Mouse (Mus musculus) hindbrain, postnatal 0 days (tissue): ENCODE results near the gene Ppp3cb. TPM values are rescaled to one million over a fixed set of nuclear protein-coding genes. Genes with fewer than 3 reads are reported as not detected.
A peak's percentile ranks its signal among the peaks of the same experiment; 100 is the strongest.

Source experiments
- ATAC-seq: fragments of 200-750 bp; cut with Nextera tagmentation; 2 replicates; pipeline ENCODE4 v1.8.0; 2017; ENCODE audit warnings: mild to moderate bottlenecking, moderate TSS enrichment, moderate library complexity
- DNase-seq: peaks from one replicate; pipeline ENCODE4 v3.0.0-alpha.2; 2015; ENCODE audit warnings: low spot score
- H3K27ac ChIP-seq: fragments of 300-500 bp; sonication (generic); 2 replicates; pipeline ENCODE4 v1.5.1; 2014; ENCODE audit warnings: mild to moderate bottlenecking
- H3K27me3 ChIP-seq: fragments of 300-500 bp; sonication (generic); 2 replicates; pipeline ENCODE4 v1.6.1; 2014; ENCODE audit warnings: low read length, mixed read lengths; ENCODE audit not compliant: insufficient read depth
- H3K36me3 ChIP-seq: fragments of 300-500 bp; sonication (generic); 2 replicates; pipeline ENCODE4 v1.6.1; 2014; ENCODE audit warnings: low read length, mixed read lengths; ENCODE audit not compliant: insufficient read depth
- H3K4me1 ChIP-seq: fragments of 300-500 bp; sonication (generic); 2 replicates; pipeline ENCODE4 v1.6.1; 2014; ENCODE audit warnings: antibody characterized with exemption, low read length, mixed read lengths; ENCODE audit not compliant: insufficient read depth
- H3K4me2 ChIP-seq: fragments of 300-500 bp; sonication (generic); 2 replicates; pipeline ENCODE4 v1.6.1; 2014; ENCODE audit warnings: low read depth, mild to moderate bottlenecking, low read length, moderate library complexity, mixed read lengths
- H3K4me3 ChIP-seq: fragments of 300-500 bp; sonication (generic); 2 replicates; pipeline ENCODE4 v1.5.1; 2014; ENCODE audit warnings: low read length
- H3K9ac ChIP-seq: fragments of 300-500 bp; sonication (generic); replicated peaks from 2 replicates; pipeline ENCODE4 v1.6.1; 2014; ENCODE audit warnings: mild to moderate bottlenecking, low read length, moderate library complexity, mixed read lengths
- H3K9me3 ChIP-seq: fragments of 300-500 bp; sonication (generic); 2 replicates; pipeline ENCODE4 v1.6.1; 2016; ENCODE audit warnings: low read length, mixed read lengths
- CTCF ChIP-seq: IDR thresholded peaks from 2 replicates; pipeline ENCODE4 v1.5.1; 2016; ENCODE audit warnings: antibody characterized with exemption, control low read depth, low read depth
- WGBS: fragments of 180-500 bp; shearing (Covaris S2); extraction: QIAGEN DNeasy Blood & Tissue Kit; methylation state at CpG from one replicate; pipeline ENCODE4 v1.1.7; 2014; 5-methylcytosine and 5-hydroxymethylcytosine counted together
- polyA plus RNA-seq: library from polyadenylated mRNA; unstranded; fragments of >200 nt; fragmentation: Nextera tagmentation; extraction: Ambion mirVana; gene quantifications from 2 replicates; pipeline ENCODE4 v1.2.1, GENCODE M21; 2015
- total RNA-seq: library from RNA; depleted of rRNA; stranded (reverse); fragments of >200 nt; gene quantifications from 2 replicates; pipeline ENCODE4 v1.2.3, GENCODE M21; 2014

The Ppp3cb gene
- total and polyA plus RNA-seq, 2 experiments from 2014 or later = 94.7 to 130 TPM

DNA sequence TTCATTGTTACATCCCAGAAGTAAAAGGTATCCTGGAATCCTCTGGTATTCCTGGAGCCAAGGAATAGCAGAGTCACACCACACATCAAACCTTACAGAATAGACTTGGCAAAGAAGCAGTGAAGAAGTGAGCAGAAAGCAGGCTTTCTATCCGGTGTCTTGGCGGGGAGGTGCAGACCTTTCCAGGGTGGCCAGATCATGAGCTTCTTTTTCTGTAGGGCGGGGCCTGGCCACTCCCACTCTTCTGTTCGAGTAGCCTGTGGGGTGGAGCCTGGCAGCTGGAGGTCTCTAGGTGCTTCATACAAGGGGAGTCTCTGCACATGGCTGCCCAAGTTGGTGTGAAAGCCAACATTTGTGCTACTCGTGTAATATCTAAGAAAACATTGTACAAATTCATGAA is 65.2 kb downstream of the Ppp3cb start:
- no peak for TF ChIP-seq CTCF
- no peak overlapping the region for H3K4me2 ChIP-seq
- H3K4me3 ChIP-seq = no peak overlapping the region
- H3K27ac ChIP-seq = no peak overlapping the region
- no peaks in the 10 kb centered on the region for H3K9me3 ChIP-seq
- ATAC-seq (no peak), DNase-seq (no peak)
- H3K4me1 ChIP-seq = 0 out of 2 replicates have a peak, but pooled peaks cover 4% of the 10 kb centered on the region
- no peaks in the 10 kb centered on the region for H3K27me3 ChIP-seq
- H3K9ac ChIP-seq = no peak overlapping the region
- 28% methylated on average over 5 of the region's 5 CpGs for WGBS
- H3K36me3 ChIP-seq = 0 out of 2 replicates have a peak, but pooled peaks cover 9% of the 10 kb centered on the region

DNA sequence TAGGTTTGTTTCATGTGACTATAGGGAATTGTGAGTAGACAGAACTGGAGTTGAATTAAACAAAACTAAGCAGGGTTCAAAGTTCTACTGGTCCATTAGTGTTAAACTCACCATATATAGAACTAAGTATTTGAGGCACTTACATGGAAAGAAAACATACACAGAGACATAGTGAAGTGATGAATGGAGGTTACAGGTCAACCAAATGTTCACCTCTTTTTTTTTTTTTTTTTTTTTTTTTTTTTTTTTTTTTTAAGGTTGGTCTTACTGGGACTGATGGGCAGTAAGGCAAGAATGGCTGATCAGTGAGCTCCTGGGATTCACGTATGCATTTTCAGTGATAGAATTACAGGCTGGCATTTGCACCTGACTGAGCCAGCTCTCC is 66.2 kb downstream of the Ppp3cb start:
- H3K9me3 ChIP-seq = no peaks in the 10 kb centered on the region

DNA sequence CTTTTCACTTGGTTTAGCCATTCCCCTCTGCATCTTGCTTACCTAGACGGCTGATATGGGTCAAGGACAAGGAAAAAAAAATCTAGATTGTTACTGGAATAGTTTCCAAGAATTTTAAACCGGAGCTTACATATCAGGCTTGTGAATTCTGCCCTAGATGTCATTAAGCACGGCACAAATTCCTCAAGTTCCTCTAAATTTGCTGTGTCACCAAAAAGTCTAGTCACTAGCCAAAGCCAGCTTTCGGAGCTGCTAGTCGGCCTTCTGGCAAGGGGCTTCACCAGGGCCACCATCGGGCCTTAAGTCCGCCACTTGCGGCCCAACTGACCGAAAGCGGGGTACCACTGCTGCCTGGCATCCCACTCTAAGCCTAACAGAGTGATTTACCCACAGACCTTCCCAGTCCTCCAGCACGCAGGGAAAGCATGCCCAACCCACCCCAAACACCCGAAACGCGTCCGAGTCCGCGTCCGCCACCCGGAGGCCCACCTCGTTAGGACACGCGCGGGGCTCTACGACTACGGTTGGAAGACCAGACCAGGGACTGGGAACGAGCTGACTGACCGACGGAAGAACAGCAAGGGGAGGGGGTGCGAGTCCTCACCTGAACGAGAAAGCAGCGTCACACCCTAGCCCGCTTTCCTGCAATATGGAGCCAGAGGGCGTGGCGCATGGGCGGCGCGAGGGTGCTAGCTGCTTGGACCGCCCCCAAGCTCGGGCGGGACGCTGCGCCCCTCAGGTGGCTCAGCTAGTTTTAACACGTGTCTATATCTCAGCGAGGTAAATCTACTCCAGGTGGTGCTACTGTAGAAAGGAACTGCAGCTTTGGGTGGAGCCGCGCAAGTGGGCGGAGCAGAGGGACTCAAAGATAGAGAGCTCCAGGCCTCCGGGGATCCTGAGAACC is 66.8 kb downstream of the Ppp3cb start, which contains the start of gene Anxa7:
Gene Anxa7, minus strand, starts transcription at position 843 of the 904 bp plus-strand sequence.
- peak within 1 kb of the TSS; percentile 53 for H3K9ac ChIP-seq
- 0 out of 2 replicates have a peak, but pooled peaks cover 3% of the 10 kb centered on the region for H3K36me3 ChIP-seq
- ATAC-seq (peak; percentile 85), DNase-seq (peak; percentile 72)
- H3K4me2 ChIP-seq = peak within 1 kb of the TSS; percentile 61
- H3K4me3 ChIP-seq = peak within 1 kb of the TSS; percentile 53
- WGBS = 2% methylated on average over 48 of the region's 48 CpGs
- 0 out of 2 replicates have a peak, but pooled peaks cover 4% of the 10 kb centered on the region for H3K4me1 ChIP-seq
- peak; percentile 39; the same call in 1 of the 2 replicates for TF ChIP-seq CTCF
- H3K27ac ChIP-seq = peak within 1 kb of the TSS; percentile 60; the same call in 1 of the 2 replicates
- no peaks in the 10 kb centered on the region for H3K9me3 ChIP-seq
- H3K27me3 ChIP-seq = no peaks in the 10 kb centered on the region

More for the DNA sequence above, 66.2 kb downstream of the Ppp3cb start:
- H3K9ac ChIP-seq = peak overlapping the region; percentile 53
- no peak for TF ChIP-seq CTCF
- DNase-seq = no peak
- 55% methylated on average over 1 of the region's 1 CpGs for WGBS
- no peaks in the 10 kb centered on the region for H3K27me3 ChIP-seq
- no peak for ATAC-seq
- 0 out of 2 replicates have a peak, but pooled peaks cover 4% of the 10 kb centered on the region for H3K4me1 ChIP-seq
- H3K4me3 ChIP-seq = peak overlapping the region; percentile 53
- peak overlapping the region; percentile 61 for H3K4me2 ChIP-seq
- 0 out of 2 replicates have a peak, but pooled peaks cover 9% of the 10 kb centered on the region for H3K36me3 ChIP-seq
- H3K27ac ChIP-seq = 0 out of 2 replicates have a peak overlapping the region, but pooled peaks have one; percentile 60

DNA sequence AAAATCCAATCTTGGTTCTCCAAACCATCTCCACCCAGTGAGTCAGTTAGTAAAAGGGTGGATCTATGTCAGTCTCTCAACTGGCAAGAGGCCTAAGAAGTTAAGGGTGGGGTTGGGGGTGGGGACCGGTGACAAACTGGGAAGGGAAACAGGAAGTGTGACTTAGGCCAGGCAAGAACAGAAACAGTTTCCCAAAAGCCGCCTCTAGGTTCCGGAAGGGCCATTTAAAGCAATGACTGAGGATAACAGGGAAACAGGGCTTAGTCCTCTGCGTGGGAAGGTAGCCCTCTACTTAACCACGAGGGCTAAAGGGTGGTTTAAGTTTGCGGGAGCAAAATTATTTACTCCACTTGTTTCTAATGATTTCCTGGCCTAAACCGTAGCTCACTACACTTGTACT is 67.6 kb downstream of the Ppp3cb start:
- H3K4me3 ChIP-seq = peak overlapping the region; percentile 53
- 32% methylated on average over 7 of the region's 7 CpGs for WGBS
- no peak for TF ChIP-seq CTCF
- H3K27me3 ChIP-seq = no peaks in the 10 kb centered on the region
- ATAC-seq (no peak), DNase-seq (no peak)
- peak overlapping the region; percentile 53; the same call in 1 of the 2 replicates for H3K9ac ChIP-seq
- H3K9me3 ChIP-seq = no peaks in the 10 kb centered on the region
- H3K4me1 ChIP-seq = 0 out of 2 replicates have a peak, but pooled peaks cover 4% of the 10 kb centered on the region
- peak overlapping the region; percentile 60; the same call in 1 of the 2 replicates for H3K27ac ChIP-seq
- H3K36me3 ChIP-seq = no peaks in the 10 kb centered on the region
- H3K4me2 ChIP-seq = peak overlapping the region; percentile 61

DNA sequence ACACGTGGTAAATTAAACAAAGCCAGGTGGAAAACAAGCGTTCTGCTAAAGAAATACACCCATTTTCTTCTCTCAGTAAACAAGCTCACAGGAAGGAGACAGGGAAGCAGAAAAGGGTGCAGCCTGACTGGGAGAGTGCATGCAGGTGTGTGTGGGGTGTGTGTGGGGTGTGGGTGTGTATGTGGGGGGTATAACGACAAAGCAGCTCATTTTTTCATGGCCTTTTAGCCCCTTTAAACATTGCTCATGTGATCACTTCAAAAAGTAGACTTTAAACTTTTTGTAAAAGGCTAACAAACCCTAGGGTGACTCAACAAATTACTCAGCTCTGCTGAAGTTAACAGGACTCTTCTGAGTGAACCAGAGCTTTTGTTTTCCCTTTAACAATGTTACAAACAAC is 68.0 kb downstream of the Ppp3cb start:
- no peak for TF ChIP-seq CTCF
- no peak for ATAC-seq
- Histone ChIP-seq H3K4me1 (0 out of 2 replicates have a peak, but pooled peaks cover 4% of the 10 kb centered on the region), H3K9ac (no peak overlapping the region), H3K4me2 (peak overlapping the region; percentile 61), H3K27me3 (no peaks in the 10 kb centered on the region), H3K36me3 (no peaks in the 10 kb centered on the region), H3K4me3 (peak overlapping the region; percentile 53; the same call in 1 of the 2 replicates), H3K9me3 (no peaks in the 10 kb centered on the region), H3K27ac (no peak overlapping the region)
- no peak for DNase-seq
- WGBS = 59% methylated on average over 3 of the region's 3 CpGs

DNA sequence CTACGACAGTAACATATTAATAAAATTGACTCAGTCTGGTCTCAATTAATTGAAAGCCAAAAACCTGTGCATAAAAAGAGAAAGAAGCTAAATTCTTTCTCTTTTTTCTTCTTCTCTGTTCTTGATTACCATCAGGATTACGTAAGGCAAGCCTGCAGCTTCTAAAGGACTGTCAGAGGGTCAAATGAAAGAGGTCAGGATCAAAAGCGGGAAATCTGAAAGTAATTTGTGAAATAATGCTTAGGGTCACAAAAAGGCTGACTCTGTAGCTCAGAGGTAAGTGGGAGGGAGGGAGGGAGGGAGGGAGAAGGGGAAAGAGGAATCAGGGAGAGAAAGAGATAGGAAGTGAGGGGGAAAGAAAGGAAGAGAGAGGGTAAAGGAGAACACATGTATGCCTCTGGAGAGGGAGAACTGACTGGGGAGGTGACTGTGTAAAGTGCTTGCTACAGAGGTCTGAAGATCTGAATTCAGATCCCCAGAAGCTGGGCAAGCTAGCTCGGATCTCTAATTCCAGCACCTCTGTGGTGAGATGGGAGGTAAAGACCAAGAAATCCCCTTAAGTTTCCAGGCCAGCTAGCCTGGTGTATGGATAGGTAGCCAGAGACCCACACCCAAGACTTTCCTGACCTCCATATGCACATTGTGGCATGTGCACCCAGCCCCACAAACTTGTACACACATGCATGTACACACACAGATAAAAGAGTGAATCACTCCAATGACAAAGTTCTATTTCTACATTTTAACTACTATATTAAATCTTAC is 68.9 kb downstream of the Ppp3cb start:
- H3K4me3 ChIP-seq = no peak overlapping the region
- no peaks in the 10 kb centered on the region for H3K36me3 ChIP-seq
- no peak overlapping the region for H3K4me2 ChIP-seq
- H3K4me1 ChIP-seq = 0 out of 2 replicates have a peak, but pooled peaks cover 4% of the 10 kb centered on the region
- no peak for DNase-seq
- WGBS = 57% methylated on average over 4 of the region's 4 CpGs
- no peak overlapping the region for H3K9ac ChIP-seq
- H3K27me3 ChIP-seq = no peaks in the 10 kb centered on the region
- H3K27ac ChIP-seq = no peak overlapping the region
- no peak for TF ChIP-seq CTCF
- ATAC-seq = no peak
- H3K9me3 ChIP-seq = no peaks in the 10 kb centered on the region
